Mouse (Mus musculus) regulatory T cell (primary cell): ENCODE measurements around the gene Gm4131.

Experiments
- in situ Hi-C: fragments of 300-600 bp; cut with MboI, MseI; formaldehyde crosslinking; loops from one replicate; pipeline ENCODE4 v1.15.1; 2025; ENCODE audit warnings: high pct_unique_total_duplicates

Gm4131 gene

DNA sequence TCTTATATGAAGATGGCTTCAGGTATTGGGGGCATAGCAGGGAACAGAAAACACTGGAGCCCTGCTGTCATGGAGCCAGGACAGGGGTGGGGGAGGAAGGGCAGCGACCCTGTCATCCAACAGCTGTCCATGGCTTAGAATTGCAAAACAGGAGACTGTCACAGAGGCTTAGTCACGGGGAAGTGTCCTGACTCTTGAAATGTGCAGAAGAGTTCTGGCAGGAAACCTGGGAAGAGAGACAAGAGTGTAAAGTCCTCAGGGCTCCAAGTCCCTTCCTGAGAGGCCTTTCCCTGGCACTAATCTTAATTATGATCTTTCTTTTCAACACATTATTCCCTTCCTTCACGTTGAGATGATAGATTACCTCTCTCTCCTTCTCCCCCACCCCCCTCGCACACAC lies 16.6 kb downstream of the Gm4131 start:
- in situ Hi-C loops: no loop called here

DNA sequence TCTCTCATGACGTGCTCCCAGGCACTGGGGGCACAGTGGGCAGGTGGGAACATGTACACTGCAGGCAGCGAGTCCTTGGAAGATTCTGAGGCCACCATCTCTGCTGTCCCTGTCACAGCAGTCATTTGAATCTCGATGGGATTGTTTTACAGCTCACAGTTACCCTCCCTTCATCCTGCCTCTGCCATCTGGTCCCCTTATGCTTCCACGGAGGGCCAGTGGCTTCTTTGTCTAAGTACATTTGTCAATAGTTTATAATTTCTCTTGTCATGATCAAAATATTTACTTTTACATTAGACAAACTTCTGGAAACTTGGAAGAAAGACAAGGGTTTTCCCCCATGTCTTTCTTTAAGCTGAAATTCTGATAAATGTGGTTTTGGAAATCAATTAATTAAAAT lies 20.0 kb downstream of the Gm4131 start:
- in situ Hi-C loops: no loop called here

DNA sequence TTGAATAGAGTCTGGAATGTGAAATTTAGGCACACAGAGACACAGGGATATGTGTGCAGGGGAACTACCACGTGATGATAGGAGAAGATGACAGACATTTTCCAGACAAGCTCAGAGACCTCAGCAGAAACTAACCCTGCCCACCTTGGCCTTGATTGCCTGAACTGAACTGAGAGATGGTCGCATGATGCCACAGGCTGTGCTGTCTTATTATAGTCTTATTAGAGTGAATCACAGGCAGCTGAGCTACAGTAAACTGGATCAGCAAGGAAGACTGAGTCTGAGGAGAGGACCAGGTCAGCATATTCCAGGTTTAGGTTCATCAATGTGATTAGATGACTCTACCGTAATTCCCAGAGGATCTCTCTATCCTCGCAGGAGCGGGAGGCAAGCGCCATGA lies 20.4 kb downstream of the Gm4131 start:
- in situ Hi-C loops: no loop called here

DNA sequence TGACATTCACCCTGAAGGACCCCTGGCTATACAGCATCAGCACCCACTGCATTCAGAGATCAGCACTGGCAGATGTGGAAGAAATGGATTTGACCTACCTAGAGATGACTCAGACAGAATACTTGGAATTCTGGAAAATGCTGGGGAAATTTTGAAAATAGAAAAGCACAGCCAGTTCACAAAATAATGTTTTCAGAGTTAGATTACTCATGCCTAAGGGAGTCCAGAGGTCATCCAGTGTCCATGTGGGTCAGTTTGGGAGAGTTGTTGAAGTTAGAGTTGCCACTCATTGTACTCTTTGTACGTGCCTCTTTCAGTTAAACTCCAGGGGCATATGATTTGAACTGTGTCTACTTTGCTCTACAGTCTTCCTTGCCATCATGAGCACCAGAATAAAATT lies 25.0 kb downstream of the Gm4131 start:
- in situ Hi-C loops: no loop called here

DNA sequence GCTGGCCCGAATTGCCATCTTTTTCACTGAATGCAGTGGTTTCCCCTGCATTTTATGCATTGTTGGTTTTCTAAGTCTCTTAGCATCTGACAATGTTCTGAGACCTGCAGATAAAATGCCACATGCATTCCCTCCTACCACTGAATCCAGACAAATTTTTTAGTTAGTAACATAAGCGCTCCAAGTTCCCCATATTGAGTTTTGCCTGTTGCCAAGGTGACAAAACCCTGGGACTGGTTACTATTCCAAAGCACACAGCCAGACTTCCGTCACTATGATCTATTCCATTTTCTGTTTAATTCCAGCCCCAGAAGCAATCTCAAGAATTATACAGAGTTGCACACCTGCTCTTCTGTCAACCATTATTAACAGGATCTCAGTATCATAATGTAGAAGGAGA lies 26.9 kb downstream of the Gm4131 start:
- in situ Hi-C loops: no loop called here

DNA sequence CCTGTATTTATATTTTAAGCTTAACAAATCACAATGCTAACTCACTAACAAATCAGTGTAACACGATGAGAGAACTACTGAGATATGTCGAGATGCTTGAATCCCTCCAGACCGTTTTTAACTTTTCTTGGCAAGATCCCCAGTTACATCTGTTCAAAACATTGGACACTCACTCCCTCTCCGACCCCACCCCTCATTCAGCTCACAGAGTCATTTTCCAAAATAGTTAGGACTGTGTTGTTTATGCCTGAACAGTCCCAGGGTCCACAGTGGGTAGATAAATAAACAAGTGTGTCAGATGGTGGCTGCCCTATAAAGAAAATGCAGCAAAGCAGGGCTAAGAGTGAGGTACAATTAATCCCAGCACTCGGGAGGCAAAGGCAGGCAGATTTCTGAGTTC lies 29.7 kb downstream of the Gm4131 start:
- in situ Hi-C loops: no loop called here

DNA sequence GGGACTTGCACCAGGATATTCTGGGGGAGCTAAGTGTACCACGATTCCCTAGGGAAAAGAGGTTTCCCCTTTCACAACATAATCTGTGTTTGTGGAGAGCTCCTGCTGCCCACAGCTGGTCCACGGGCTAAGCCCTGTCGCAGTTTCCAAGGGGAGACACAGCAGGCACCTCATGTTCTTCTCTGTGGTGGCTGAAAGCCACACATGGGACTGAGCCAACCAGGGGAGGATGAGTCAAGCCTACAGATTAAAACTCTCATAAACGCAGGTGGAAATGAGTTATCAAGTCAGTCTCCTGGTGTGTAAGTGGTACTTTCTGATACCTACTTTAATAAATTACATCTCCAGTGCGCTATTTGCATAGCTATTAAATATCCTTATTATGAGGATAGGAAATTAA lies 30.6 kb downstream of the Gm4131 start:
- in situ Hi-C loops: no loop called here

DNA sequence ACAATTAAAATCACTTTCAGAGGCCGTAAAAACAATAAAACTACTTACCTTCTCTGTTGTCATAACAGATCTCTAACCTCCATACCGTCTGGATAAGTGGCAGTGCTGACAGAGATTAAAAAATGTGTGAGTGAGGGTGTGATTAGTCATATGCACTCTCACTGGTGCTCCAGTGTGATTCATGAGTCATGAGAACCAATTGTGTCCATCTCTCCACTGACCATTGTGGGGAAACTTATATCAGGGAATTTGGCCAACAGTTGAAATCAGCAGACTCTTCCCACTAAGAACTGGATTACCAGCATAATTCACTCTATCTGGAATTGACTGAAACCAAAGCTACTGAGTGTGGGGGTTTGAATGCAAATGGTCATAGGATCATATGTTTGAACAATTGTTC lies 35.8 kb downstream of the Gm4131 start:
- in situ Hi-C loops: no loop called here

DNA sequence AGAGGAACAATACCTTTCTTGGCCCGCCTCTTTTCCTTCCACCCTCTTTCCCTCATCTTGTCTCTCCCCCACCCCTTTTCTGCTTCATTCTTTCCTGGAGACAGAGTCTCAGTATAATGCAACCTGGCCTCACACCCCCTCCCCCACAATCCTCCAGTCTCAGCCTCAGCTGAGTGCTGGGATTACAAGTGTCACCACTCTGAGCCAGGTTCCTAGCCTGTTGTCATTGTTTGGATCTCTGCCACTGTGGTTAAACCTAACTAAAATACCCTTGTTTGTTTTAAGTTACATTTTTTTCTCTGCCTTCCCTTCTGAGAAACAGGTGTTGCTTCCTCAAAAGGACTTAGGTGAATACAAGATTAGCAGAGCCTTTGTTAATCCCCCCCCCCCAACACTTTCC lies 53.9 kb downstream of the Gm4131 start:
- in situ Hi-C loops: no loop called here

DNA sequence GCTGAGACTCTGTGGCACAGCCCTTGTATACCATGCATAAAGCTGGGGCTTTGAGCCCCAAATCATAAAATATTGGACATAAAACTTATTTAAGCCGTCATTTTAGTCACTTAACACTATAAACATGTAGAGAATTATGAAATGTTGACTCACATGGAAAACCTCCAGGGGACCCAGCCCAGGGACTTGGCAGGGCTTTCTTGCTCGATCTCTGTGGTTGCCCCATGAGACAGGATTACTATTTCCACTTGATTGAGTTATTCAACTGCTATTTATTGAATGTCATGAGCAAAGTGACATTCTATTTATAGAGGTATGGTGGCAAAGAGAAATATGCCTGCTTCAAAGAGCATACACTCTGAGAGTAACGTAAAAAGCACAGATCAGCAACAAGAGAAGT lies 57.4 kb downstream of the Gm4131 start:
- in situ Hi-C loops: no loop called here

DNA sequence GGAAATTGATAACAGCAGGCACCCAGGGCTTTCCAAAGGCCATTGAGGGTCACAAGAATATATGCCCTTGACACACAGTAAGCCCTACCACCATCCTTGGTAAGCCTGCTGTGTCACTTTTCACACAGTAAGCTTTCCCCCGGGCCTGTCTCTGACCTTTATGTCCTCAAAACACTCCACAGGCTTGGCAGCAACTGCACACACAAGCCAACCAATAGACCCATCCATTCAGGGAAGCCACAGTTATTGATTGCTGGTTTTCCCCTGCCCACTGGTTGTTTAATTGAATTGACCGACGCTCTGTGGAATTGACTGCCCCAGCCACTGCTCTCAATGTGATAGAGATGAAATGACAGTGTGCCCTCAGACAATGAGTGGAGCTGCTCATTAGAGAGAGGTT lies 60.5 kb downstream of the Gm4131 start:
- in situ Hi-C loops: no loop called here

DNA sequence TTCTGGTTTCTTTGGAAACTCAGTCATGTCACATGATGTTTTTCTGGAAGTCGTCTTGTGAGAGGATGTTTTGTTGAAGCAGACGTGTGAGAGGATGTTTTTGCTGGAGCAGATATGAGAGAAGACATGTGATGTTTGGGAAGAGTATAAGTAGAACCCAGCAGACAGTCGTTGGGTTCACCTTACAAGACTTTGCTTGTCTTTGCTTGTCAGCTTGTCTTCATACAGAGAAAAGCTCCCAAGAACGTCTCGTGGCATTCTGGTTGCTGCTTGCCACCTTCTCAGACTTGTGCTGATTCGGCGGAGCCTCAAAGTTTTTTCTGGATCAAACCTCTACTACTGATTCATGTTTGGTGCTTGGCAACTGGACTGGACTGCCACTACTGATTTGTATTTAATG lies 69.3 kb downstream of the Gm4131 start:
- in situ Hi-C loops: no loop called here

DNA sequence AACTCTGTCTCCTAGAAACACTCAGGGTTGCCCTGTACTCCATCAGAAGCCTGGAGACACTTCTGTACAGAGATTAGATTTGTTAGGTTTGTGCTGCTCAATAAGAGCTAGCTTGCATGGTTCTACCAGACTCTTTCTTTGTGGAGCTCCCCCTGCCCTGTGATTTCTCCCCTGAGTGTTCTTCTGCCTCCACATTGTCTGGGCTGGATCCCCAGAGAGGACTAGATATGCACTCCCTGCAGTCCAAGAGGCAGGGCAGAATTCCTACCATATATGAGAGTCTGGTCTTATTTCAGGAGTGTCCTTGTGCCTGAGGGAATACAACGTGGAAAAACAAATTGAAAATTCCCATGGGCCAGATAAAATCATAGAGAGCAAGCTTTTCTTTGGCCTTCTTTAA lies 70.2 kb downstream of the Gm4131 start:
- in situ Hi-C loops: no loop called here

DNA sequence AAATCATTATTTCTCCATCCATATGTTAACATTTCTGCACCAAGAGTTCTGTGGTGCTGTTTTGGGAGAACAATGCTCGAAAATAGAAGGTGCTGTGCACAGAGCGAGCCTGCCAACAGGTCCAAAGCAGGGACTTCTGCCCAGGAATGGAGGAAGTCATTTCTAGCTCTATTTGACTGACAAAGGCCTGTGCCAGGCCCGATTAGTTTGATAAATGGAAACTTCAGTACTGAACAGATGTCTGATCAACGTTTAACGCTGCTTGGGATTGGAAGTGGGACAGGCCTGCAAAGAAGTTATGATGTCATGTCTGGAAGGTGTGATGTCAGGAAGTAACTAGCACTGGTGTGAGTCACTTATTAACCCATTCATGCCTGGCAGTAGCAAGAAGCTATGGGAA lies 73.3 kb downstream of the Gm4131 start:
- in situ Hi-C loops: no loop called here

DNA sequence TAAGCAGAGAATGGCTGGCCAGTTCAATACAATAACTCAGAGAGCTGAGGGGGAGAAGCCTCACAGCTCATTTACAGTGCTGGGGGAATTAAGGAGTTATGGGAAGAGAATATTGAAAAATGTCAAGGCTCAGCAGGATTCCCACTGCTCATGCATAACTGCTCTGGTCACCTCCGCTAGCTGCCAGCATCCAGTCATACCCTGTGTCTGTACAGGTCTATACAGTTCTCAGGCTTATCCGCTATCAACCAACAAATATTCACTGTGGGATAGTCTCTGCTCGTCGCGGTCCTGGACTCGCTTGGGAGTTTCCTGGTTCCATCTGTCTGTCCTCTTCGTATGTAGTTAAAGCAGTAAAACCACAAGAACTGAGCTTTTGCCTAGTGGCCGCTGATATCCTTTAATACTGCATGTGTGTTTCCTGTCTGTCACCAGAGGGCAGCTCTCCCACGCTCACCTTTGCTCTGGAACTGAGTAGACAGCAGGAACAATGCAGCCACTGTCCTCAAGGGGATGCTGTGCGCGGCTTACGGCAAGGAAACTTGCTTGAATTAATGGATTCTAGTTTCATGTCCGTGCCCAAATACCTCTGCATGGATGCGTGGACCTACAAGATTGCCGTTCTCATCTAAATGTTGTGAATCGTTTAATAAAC lies 74.4 kb downstream of the Gm4131 start:
- in situ Hi-C loops: no loop called here

DNA sequence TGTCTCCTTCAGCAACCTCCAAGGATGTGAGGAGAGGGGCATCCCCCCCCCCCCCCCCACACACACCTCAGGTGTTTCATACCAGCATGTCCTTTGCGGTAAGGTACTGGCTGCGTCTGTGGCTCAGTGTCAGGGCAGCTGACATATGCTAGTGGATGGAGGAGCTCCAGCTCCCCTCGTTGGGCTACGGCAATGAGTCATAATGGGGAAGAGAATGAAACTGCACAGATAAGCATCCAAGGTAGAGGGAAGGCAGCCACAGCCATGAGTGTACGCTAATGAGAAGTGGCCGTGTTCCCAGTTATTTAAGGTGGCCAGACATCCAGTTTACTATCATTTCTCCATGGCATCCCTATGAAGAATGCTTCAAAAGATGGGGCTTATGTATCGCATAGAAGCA lies 78.5 kb downstream of the Gm4131 start:
- in situ Hi-C loops: no loop called here

DNA sequence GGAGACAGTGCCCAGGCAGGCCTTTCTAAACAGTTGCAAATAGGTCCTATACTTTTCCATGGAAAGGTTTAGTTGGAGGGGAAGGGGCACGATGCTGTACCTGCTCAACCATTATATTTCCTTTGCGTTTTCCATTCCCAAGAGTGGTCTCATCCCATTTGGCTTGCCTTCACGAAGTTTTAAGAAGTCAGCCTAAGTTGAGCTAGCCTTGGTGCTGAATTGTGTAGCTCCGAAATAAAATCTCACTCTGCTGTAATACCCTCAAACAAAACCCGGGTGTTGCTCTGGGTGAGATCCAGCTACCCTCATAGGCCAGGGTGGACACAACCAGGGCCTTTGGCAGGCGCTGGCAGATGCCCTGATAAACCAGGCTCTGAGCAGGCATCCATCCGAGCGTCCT lies 85.3 kb downstream of the Gm4131 start:
- in situ Hi-C loops: no loop called here

DNA sequence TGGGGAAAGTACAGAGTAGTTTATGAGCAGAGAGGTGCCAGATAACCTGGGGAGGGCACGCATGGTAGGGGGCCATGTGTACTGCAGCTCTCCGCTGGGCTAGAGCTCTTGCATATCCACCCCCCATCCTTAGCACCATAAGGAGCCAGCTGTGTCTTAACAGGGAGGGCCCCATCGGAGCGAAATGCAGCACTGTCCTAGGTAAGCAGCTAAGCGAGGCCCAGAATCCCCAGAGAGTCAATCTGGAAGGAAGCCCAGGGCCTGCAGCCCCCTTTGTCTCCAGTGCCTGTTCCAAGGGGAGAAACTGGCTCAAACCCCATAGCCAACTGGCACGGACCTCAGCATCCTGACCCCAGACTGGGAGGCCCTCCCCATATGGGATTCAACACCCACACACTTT lies 87.3 kb downstream of the Gm4131 start:
- in situ Hi-C loops: loop anchor here (5.0 kb wide), 1 partner anchor 103 kb away; no protein-coding TSS in a partner anchor

DNA sequence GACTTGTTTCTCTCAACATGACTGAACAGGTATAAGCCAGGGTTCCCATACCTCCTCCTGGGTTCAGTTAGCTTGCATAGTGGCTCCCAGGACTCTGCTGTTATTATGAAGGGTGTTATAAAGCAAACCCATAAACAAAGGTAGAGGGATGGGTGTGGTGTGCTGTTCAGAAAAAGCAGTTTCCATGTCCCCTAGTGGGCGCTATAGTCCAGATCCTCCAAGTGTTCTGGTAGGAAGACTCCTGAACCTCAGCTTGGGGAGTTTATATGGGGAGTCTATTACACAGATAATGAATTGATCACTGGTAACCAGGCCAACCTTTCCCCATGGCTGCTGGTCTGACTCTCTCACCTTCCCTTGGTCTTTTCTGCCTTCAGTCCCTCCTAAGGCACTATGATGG lies 92.2 kb downstream of the Gm4131 start:
- in situ Hi-C loops: no loop called here

DNA sequence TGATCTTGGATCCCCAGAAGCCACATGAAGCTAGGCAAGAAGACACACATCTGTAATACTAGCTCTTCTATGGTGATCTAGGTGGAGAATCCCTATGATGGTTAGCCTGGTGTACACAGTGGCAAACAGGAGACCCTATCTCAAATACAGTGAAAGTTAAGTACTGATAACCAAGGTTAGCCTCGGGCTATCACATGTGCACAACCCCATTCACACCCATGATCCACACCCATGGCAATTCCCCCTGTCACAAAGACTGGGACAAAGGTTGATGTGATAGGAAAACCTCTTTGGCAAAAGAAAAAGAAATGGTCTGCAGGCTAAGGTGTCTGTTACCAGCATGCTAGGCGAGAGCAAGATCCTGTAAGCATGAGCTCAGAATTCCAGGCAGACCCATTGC lies 94.7 kb downstream of the Gm4131 start:
- in situ Hi-C loops: no loop called here

DNA sequence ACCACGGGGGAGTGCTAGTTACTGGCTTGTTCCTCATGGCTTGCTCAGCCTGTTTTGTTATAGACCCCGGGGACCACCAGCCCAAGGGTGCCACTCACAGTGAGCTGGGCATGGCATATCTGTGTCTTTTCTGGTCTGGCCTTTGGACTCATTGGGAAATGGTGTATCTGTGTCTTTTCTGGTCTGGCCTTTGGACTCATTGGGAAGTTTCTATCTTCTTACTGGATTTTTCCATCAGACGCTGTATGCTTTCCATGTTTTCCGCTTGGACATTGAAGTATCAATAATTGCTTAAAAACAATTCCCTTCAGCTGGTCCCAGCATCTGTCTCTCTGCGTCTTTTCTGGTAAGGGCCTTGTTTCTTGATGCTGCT lies 98.0 kb downstream of the Gm4131 start:
- in situ Hi-C loops: no loop called here

DNA sequence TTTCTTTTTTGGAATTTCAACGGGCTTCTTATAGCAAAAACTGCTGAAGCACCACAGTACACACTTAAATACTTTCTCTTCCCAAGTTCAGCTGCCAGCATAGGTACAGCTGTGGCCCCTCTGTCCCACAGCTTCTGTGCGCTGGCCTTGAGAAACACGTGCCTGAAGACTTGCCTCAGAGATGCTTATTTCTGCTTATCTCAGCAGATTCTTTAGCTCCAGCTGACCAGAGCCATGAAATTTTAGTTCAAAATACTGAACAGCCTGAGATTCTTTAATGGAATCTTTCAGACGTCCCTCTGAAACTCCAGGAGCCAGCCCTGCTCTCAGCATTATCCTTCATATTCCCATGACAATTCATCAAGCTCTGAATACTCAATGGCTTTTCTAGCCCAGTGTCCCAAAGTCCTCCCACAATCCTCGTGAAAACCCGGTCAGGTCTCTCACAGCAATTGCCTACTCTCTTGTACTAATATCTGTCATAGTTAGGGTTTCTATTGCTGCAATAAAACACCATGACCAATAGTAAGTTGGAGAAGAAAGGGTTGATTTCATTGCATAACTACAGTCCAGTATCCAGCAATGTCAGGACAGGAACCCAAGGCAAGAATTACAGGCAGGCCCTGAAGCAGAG lies 98.5 kb downstream of the Gm4131 start:
- in situ Hi-C loops: no loop called here

DNA sequence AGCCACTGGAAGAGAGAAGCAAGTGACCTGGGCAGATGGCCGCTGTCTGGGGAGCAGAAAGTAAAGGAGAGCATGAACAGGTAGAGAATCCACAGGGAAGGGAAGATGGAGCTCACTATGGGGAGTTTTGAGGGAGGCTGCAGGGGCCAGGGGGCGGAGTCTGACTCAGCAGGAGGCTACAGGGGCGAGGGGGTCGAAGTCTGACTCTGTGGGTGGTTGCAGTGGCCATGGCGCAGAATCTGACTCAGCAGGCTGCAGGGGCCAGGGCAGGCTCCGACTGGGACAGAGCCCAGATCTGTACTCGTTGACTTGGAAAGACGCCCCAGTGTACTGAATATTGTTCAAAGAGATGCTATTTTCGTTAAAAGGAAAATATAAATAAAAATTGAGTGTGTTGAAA lies 101.8 kb downstream of the Gm4131 start:
- in situ Hi-C loops: no loop called here

DNA sequence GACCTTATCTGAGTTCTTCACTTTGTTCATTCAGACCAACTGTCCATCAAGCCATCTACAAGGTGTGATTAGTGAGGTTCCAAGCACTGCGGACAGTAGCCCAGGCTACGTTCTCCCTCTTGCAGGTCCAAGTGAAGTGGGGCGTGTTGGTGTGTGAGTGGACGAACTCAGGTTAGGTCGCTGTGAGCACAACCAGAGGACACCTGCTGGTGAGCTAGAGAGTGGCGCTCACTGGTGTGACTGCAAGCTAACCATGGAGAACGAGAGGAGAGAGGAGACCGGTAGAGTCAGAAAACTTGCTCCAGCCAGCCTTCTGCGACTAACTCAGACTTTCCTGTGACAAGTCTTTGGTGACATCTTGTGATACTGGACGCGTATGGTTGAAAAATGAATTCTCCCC lies 107.2 kb downstream of the Gm4131 start:
- in situ Hi-C loops: loop anchor here (5.0 to 10.0 kb wide), 2 partner anchors 202 to 895 kb away; no protein-coding TSS in a partner anchor
